Mouse (Mus musculus) cortical plate, adult 2 months (tissue): ENCODE measurements around the gene Etnk2. TPM values are rescaled to one million over a fixed set of nuclear protein-coding genes. Genes with fewer than 3 reads are reported as not detected.

Source experiments
- H3K27ac ChIP-seq: fragments of 200-500 bp; 2 replicates; pipeline ENCODE4 v1.5.1; 2012; ENCODE audit warnings: low read length, control low read depth, inconsistent platforms; ENCODE audit not compliant: insufficient read depth
- H3K4me1 ChIP-seq: fragments of 200-500 bp; 2 replicates; pipeline ENCODE4 v1.6.1; 2011; ENCODE audit warnings: low read length; ENCODE audit not compliant: control insufficient read depth, insufficient read depth
- H3K4me3 ChIP-seq: fragments of 200-500 bp; 2 replicates; pipeline ENCODE4 v1.5.1; 2011; ENCODE audit warnings: mild to moderate bottlenecking, low read length, control low read depth; ENCODE audit not compliant: insufficient read depth
- CTCF ChIP-seq: fragments of 200-500 bp; IDR thresholded peaks from 2 replicates; pipeline ENCODE4 v1.5.1; 2011; ENCODE audit warnings: mild to moderate bottlenecking, control low read depth, low read length; ENCODE audit not compliant: insufficient read depth; ENCODE audit errors: extremely low read depth
- POLR2A ChIP-seq: fragments of 200-500 bp; IDR thresholded peaks from 2 replicates; pipeline ENCODE4 v1.6.1; 2011; ENCODE audit warnings: mild to moderate bottlenecking, low read length, control low read depth; ENCODE audit not compliant: insufficient read depth; ENCODE audit errors: extremely low read depth
- polyA plus RNA-seq: library from polyadenylated mRNA; depleted of rRNA; stranded (reverse); fragments of >200 nt; gene quantifications from 2 replicates; pipeline ENCODE4 v1.2.3, GENCODE M21; 2012; rRNA removed

Etnk2 gene
- polyA plus RNA-seq, 1 experiment, result 14.6 TPM

- no peaks in the 10 kb centered on the region for H3K4me1 ChIP-seq
- TF ChIP-seq POLR2A (no peak), CTCF (no peak)
- H3K27ac ChIP-seq, result no peak overlapping the region
- no peak overlapping the region for H3K4me3 ChIP-seq
These were observed 57.1 kb downstream of the Etnk2 start for GRCm38 (mm10) chr1:133420491-133420890.

GRCm38 (mm10) chr1:133421061-133421460 lies 57.7 kb downstream of the Etnk2 start:
- H3K4me3 ChIP-seq, result no peak overlapping the region

GRCm38 (mm10) chr1:133421975-133422570 lies 58.7 kb downstream of the Etnk2 start:
- Histone ChIP-seq H3K27ac (peak overlapping the region; percentile 64; the same call in 1 of the 2 replicates), H3K4me1 (no peaks in the 10 kb centered on the region), H3K4me3 (peak overlapping the region; percentile 62)
- TF ChIP-seq CTCF, result no peak
- TF ChIP-seq POLR2A, result no peak

More at GRCm38 (mm10) chr1:133421061-133421460, 57.7 kb downstream of the Etnk2 start:
- Histone ChIP-seq H3K27ac (0 out of 2 replicates have a peak overlapping the region, but pooled peaks have one; percentile 7), H3K4me1 (no peaks in the 10 kb centered on the region)
- TF ChIP-seq CTCF (no peak), POLR2A (no peak)

GRCm38 (mm10) chr1:133422615-133423161 lies 59.3 kb downstream of the Etnk2 start:
- Histone ChIP-seq H3K27ac (peak overlapping the region; percentile 64), H3K4me3 (peak overlapping the region; percentile 62), H3K4me1 (no peaks in the 10 kb centered on the region)
- TF ChIP-seq POLR2A (no peak), CTCF (no peak)

GRCm38 (mm10) chr1:133423166-133423542 lies 59.8 kb downstream of the Etnk2 start:
- TF ChIP-seq POLR2A (no peak), CTCF (no peak)
- Histone ChIP-seq H3K27ac (peak overlapping the region; percentile 56), H3K4me3 (peak overlapping the region; percentile 62), H3K4me1 (no peaks in the 10 kb centered on the region)

- peak within 1 kb of the TSS; percentile 86 for H3K27ac ChIP-seq
- TF ChIP-seq CTCF, result no peak
- 0 out of 2 replicates have a peak, but pooled peaks have one; percentile 20 for TF ChIP-seq POLR2A
- H3K4me1 ChIP-seq, result no peaks in the 10 kb centered on the region
- peak within 1 kb of the TSS; percentile 62 for H3K4me3 ChIP-seq
These were observed 60.4 kb downstream of the Etnk2 start, which contains the start of gene Sox13 for GRCm38 (mm10) chr1:133423543-133424480. Gene Sox13 (minus strand): TSS chr1:133424377.

GRCm38 (mm10) chr1:133424547-133425140 lies 61.3 kb downstream of the Etnk2 start:
- peak overlapping the region; percentile 62; the same call in 1 of the 2 replicates for H3K4me3 ChIP-seq
- no peak overlapping the region for H3K27ac ChIP-seq
- no peaks in the 10 kb centered on the region for H3K4me1 ChIP-seq
- TF ChIP-seq CTCF, result no peak
- TF ChIP-seq POLR2A, result no peak

Other genes with a start within 250 kb of the Etnk2 start
- gene Ppp1r15b, start 232.4 kb upstream of the Etnk2 start, polyA plus RNA-seq, result 23.9 and 25.6 TPM in 2 replicates
- 82.2 and 83.2 TPM in 2 replicates for gene Plekha6, start 199.4 kb upstream of the Etnk2 start, polyA plus RNA-seq
- gene Golt1a, start 53.8 kb upstream of the Etnk2 start, polyA plus RNA-seq, result 0.56 and 1.4 TPM in 2 replicates
- gene Kiss1, start 41.7 kb upstream of the Etnk2 start, polyA plus RNA-seq, result 1.6 TPM in 1 of 2 replicates, not detected in the other
- gene Ren1, start 13.1 kb upstream of the Etnk2 start, polyA plus RNA-seq, result 0.06 TPM in 1 of 2 replicates, not detected in the other
- 13.4 and 14.3 TPM in 2 replicates for gene Sox13, start 60.8 kb downstream of the Etnk2 start, polyA plus RNA-seq
- gene Snrpe, start 246.7 kb downstream of the Etnk2 start, polyA plus RNA-seq, result 91.1 and 101 TPM in 2 replicates